Comparison of ENCODE assay signal across 19 mouse cellular contexts in the genomic region with DNA sequence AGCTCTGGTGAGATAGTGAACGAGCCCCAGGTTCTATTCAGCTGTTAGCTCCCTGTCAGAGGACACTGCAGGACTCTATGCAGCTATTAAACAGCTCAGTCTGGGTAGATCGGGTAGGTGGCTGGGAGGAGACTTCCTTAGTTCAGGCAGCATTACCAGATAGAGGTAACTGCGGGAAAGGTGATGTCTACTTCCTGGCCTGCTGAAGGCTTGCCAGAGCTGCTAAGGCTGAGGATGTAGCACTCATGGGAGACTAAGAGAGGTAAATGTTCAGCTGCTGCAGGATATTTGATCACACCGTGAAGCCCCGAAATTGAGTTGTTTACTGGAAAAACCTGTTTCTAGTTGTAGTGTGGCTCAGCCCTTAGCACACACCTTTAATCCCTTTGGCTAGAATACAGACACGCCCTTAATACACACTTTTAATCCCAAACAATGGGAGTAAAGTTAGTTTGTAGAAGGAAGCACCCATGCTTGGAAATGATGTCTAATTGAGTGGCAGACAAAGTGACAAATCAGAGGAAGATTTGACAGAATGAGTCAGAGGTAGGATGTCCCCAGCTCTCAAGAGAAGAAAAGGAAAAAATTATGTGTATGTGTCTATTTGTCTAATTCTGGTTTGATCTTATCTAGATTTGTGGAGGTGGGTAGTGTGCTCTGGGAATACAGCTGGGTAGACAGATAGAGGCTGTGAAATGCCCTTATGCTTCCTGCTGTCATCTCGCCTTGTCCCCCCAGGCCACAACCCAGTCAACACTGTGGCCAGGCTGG. TPM values are rescaled to one million over a fixed set of nuclear protein-coding genes. Genes with fewer than 3 reads are reported as not detected.
DNase-seq lines count a peak whose midpoint lies in the region; ATAC-seq lines count a peak whose summit lies in the region.
"Had no signal": no experiment of that assay in that cellular context is flagged by ENCODE, and none has a peak within 500 bp of the region (broad histone marks: within the 10 kb centered on the region; RNA-seq: fewer than 3 reads in every experiment).

No protein-coding gene starts in this region.

- DNase-seq in 3T3-L1 (ENCODE audit: low read depth, low spot score) (peak; percentile 18), R1 (ENCODE audit: low read depth, low spot score) (peak; percentile 9)
- peak; percentile 47 for DNase-seq in CD4-positive helper T cell, adult 2 months (ENCODE audit: low read depth, low spot score)
- no peak for DNase-seq in embryo, embryonic 9.5 days (ENCODE audit: extremely low spot score)
- no peak for DNase-seq in cerebellum, adult 9-10 months
- no peak for DNase-seq in frontal cortex, postnatal 14 days (ENCODE audit: low spot score in 2 of 2)
- DNase-seq: adrenal gland, adult 2 months; adrenal gland, postnatal 25 days; B cell, adult 2 months; cerebellum, adult 18-20 months; cerebellum, postnatal 10 days; embryo, embryonic 11 days; gastrocnemius, postnatal 10 days; heart, adult 2 months; heart, postnatal 14 days had no signal

- ATAC-seq in inflammation-experienced regulatory T-cells, adult 6 months = peak; percentile 71
- ATAC-seq: forebrain, embryonic 15.5 days; hindbrain, postnatal 0 days; intestine, embryonic 16.5 days had no signal

RNA-seq across cellular contexts. Expression of gene Mettl6, which starts 30.4 kb away (rescaled TPM):
- polyA plus RNA-seq in inflammation-experienced regulatory T-cells, adult 6 months (2017; shearing (Covaris generic)) = 10 to 100 TPM; 64.3 to 67.8 (median 65.6) TPM

RNA-seq across cellular contexts. Expression of gene Eaf1, which starts 31.0 kb away (rescaled TPM):
- polyA plus RNA-seq in inflammation-experienced regulatory T-cells, adult 6 months (2017; shearing (Covaris generic)) = 10 to 100 TPM; 10.5 to 12.2 (median 10.7) TPM

Comparison
In these comparisons a context has a peak if more than half of its experiments do, and no peak if none do; other contexts are left out.
1. DNase-seq: peak in 3T3-L1 (single experiment), CD4-positive helper T cell, adult 2 months (single experiment) and R1 (single experiment); none in embryo, embryonic 9.5 days (single experiment), cerebellum, adult 9-10 months (single experiment) and frontal cortex, postnatal 14 days (0 of 2).